Mouse (Mus musculus) G1E (cell line): ENCODE measurements at regions not wholly inside any gene's neighbourhood (a gene's known extent, or its start where the extent isn't known, plus 50 kb on each side); places are given as distances from the start of the nearest gene placed in this dataset.

ENCODE experiments used
- ATAC-seq: 2 replicates; pipeline ENCODE4 v1.8.0; 2016; ENCODE audit warnings: mild to moderate bottlenecking; ENCODE audit not compliant: insufficient number of reproducible peaks, poor library complexity, low FRiP score, severe bottlenecking; ENCODE audit errors: extremely low read depth
- DNase-seq: peaks from one replicate; pipeline ENCODE4 v3.0.0; 2012; ENCODE audit warnings: low spot score
- H3K27me3 ChIP-seq: 2 replicates; pipeline ENCODE4 v1.6.1; 2012; ENCODE audit warnings: mild to moderate bottlenecking, low read length, inconsistent platforms; ENCODE audit not compliant: insufficient read depth
- H3K36me3 ChIP-seq: replicated peaks from 2 replicates; pipeline ENCODE3; 2012; ENCODE audit warnings: mild to moderate bottlenecking, inconsistent platforms
- H3K4me1 ChIP-seq: 2 replicates; pipeline ENCODE4 v1.6.1; 2012; ENCODE audit warnings: low read depth, low read length, inconsistent platforms, mixed read lengths; ENCODE audit not compliant: insufficient read depth
- H3K4me3 ChIP-seq: 2 replicates; pipeline ENCODE4 v1.5.1; 2012; ENCODE audit warnings: low read depth, mild to moderate bottlenecking, inconsistent platforms, low read length, moderate library complexity, mixed read lengths
- H3K9me3 ChIP-seq: replicated peaks from 2 replicates; pipeline ENCODE4 v1.6.1; 2012; ENCODE audit warnings: inconsistent platforms
- CTCF ChIP-seq: IDR thresholded peaks from 2 replicates; pipeline ENCODE4 v1.5.1; 2012; ENCODE audit warnings: low read depth, low read length, inconsistent platforms, mixed read lengths
- GATA1 ChIP-seq: IDR thresholded peaks from 2 replicates; pipeline ENCODE4 v1.6.1; 2012; ENCODE audit warnings: borderline replicate concordance, low read length, inconsistent platforms, mixed read lengths
- GATA2 ChIP-seq: IDR thresholded peaks from 2 replicates; pipeline ENCODE4 v1.6.1; 2012; ENCODE audit warnings: low read depth, low read length, inconsistent platforms, borderline replicate concordance
- POLR2AphosphoS5 ChIP-seq: IDR thresholded peaks from 2 replicates; pipeline ENCODE4 v1.6.1; 2012; ENCODE audit warnings: low read depth, low read length, inconsistent platforms; ENCODE audit not compliant: insufficient replicate concordance
- TAL1 ChIP-seq: conservative IDR thresholded peaks from 2 replicates; pipeline ENCODE4 v1.6.1; 2012; ENCODE audit warnings: low read depth, low read length, inconsistent platforms, mixed read lengths

GRCm38 (mm10) chr14:24972357-24972756 lies 485.4 kb downstream of the Rps24 start:
- TF ChIP-seq GATA1 (no peak), POLR2AphosphoS5 (no peak), GATA2 (no peak), TAL1 (no peak), CTCF (no peak)
- Histone ChIP-seq H3K4me3 (no peak overlapping the region), H3K27me3 (no peaks in the 10 kb centered on the region), H3K36me3 (no peaks in the 10 kb centered on the region), H3K4me1 (no peaks in the 10 kb centered on the region), H3K9me3 (peaks cover 70% of the 10 kb centered on the region)
- no peak for DNase-seq
- no peak for ATAC-seq

DNA sequence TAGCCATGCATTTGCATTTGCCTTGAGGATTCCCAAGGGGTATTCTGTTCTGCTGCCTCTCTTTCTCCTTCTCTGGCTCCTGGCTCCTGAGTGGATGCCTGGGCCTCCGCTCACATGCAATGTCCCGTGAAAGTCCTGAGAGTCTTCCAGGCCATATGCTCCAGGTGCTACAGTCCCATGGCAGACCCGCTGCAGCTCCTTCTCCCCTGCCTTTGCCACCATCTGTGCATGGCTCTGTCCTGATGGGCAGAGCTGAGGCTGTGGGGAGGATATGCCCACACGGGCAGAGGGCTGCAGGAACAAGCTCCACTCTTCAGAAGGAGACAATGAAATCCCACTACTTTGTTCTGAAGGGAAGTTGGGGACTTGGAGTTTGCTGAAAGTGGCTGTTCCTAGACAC lies 485.9 kb upstream of the Zmiz1 start:
- Histone ChIP-seq H3K9me3 (peaks cover 69% of the 10 kb centered on the region), H3K4me3 (no peak overlapping the region), H3K36me3 (no peaks in the 10 kb centered on the region), H3K4me1 (no peaks in the 10 kb centered on the region), H3K27me3 (no peaks in the 10 kb centered on the region)
- TF ChIP-seq CTCF, result no peak
- no peak for TF ChIP-seq POLR2AphosphoS5
- no peak for TF ChIP-seq GATA2
- TF ChIP-seq GATA1, result no peak
- TF ChIP-seq TAL1, result no peak
- no peak for DNase-seq
- no peak for ATAC-seq

GRCm38 (mm10) chr14:24973591-24973990 lies 485.4 kb upstream of the Zmiz1 start:
- no peak for ATAC-seq
- Histone ChIP-seq H3K36me3 (no peaks in the 10 kb centered on the region), H3K4me3 (no peak overlapping the region), H3K4me1 (no peaks in the 10 kb centered on the region), H3K27me3 (no peaks in the 10 kb centered on the region), H3K9me3 (peaks cover 74% of the 10 kb centered on the region)
- DNase-seq, result no peak
- TF ChIP-seq GATA1 (no peak), TAL1 (no peak), GATA2 (no peak), POLR2AphosphoS5 (no peak), CTCF (no peak)

DNA sequence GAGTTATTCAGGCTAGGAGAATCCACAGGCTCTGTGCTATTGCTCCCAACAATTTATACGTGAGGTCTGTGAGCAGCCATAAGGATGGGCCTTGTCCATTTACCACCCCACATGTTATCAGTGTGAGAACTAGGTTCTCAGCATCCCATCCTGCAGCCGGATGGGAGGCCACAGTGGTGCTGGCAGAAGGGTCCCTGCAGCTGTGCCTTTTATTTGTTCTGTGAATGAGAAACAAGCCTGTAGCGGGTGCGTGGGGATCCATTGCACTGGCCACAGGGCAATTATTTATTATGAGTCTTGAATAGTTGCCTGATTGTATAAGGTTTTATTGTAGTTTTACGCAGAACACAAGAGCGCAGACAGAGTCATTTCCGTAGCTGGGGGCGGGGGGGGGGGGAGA lies 476.5 kb upstream of the Zmiz1 start:
- H3K9me3 ChIP-seq, result peaks cover 71% of the 10 kb centered on the region
- no peak for DNase-seq
- TF ChIP-seq CTCF, result no peak
- TF ChIP-seq GATA1, result no peak
- no peak for TF ChIP-seq TAL1
- TF ChIP-seq POLR2AphosphoS5, result no peak
- no peak for TF ChIP-seq GATA2
- no peaks in the 10 kb centered on the region for H3K4me1 ChIP-seq
- H3K4me3 ChIP-seq, result no peak overlapping the region
- H3K27me3 ChIP-seq, result no peaks in the 10 kb centered on the region
- ATAC-seq, result no peak
- no peaks in the 10 kb centered on the region for H3K36me3 ChIP-seq

DNA sequence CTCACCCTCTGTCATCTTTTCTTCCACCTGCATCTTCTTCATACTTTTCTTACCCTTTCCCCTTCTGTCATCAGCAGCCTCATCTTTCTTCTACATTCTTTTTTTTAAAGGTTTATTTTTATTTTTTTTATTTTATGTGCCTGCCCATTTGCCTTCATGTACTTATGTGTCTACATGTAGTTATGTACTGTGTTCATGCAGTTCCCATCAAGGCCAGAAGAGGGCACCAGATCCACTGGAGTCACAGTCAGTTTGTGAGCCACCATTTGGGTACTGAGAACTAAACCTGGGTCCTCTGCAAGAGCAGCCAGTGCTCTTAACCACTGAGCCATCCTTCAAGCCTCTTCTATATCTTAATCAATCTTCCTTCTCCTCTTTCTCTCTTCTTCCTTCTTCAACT lies 475.7 kb upstream of the Zmiz1 start:
- H3K27me3 ChIP-seq, result no peaks in the 10 kb centered on the region
- no peaks in the 10 kb centered on the region for H3K4me1 ChIP-seq
- TF ChIP-seq GATA2 (no peak), TAL1 (no peak), GATA1 (no peak), CTCF (no peak), POLR2AphosphoS5 (no peak)
- no peak overlapping the region for H3K4me3 ChIP-seq
- peaks cover 72% of the 10 kb centered on the region for H3K9me3 ChIP-seq
- ATAC-seq (no peak), DNase-seq (no peak)
- H3K36me3 ChIP-seq, result no peaks in the 10 kb centered on the region

- DNase-seq (no peak), ATAC-seq (no peak)
- Histone ChIP-seq H3K4me3 (no peak overlapping the region), H3K9me3 (peaks cover 76% of the 10 kb centered on the region), H3K4me1 (no peaks in the 10 kb centered on the region), H3K36me3 (no peaks in the 10 kb centered on the region), H3K27me3 (no peaks in the 10 kb centered on the region)
- TF ChIP-seq CTCF, result no peak
- no peak for TF ChIP-seq GATA2
- no peak for TF ChIP-seq POLR2AphosphoS5
These were observed 473.1 kb upstream of the Zmiz1 start for GRCm38 (mm10) chr14:24985806-24986359.
